Mouse (Mus musculus) adrenal gland, postnatal 10 days (tissue): ENCODE data around the gene AC161166.1. TPM values are rescaled to one million over a fixed set of nuclear protein-coding genes. Genes with fewer than 3 reads are reported as not detected.

Experiments
- DNase-seq: peaks from one replicate; pipeline ENCODE4 v3.0.0; 2021; ENCODE audit warnings: mixed read lengths
- long read RNA-seq, 2 experiments: library from polyadenylated mRNA; stranded (forward); transcript quantifications; one replicate each; pipeline ENCODE4 v2.0.0; 2021
- total RNA-seq, 2 experiments: library from RNA; stranded (reverse); gene quantifications; 2 replicates each; pipeline ENCODE4 v1.2.3; 2021

The AC161166.1 gene
- total RNA-seq = not detected
- long read RNA-seq, experiment 1 = 0 reads
- long read RNA-seq, experiment 2 = 0 reads

GRCm38 (mm10) chr7:24512355-24512754 is at the start of gene AC161166.1:
Gene AC161166.1, minus strand, starts transcription at chr7:24512455.
- no peak for DNase-seq

- no peak for DNase-seq
These were observed 49.2 kb upstream of the AC161166.1 start for GRCm38 (mm10) chr7:24561450-24561849.

- no peak for DNase-seq
These were observed 43.5 kb upstream of the AC161166.1 start for GRCm38 (mm10) chr7:24555786-24556185.

- DNase-seq = no peak
These were observed 39.9 kb upstream of the AC161166.1 start for GRCm38 (mm10) chr7:24551985-24552759.

GRCm38 (mm10) chr7:24547534-24548036 is 35.3 kb upstream of the AC161166.1 start:
- no peak for DNase-seq

GRCm38 (mm10) chr7:24546634-24547389 is 34.6 kb upstream of the AC161166.1 start:
- DNase-seq = peak; percentile 99

GRCm38 (mm10) chr7:24546068-24546614 is 33.9 kb upstream of the AC161166.1 start, which contains the start of the genes Pinlyp and Xrcc1:
Gene Pinlyp, minus strand, starts transcription at chr7:24546118.
Gene Xrcc1, plus strand, starts transcription at chr7:24546289.
- no peak for DNase-seq

- DNase-seq = no peak
These were observed 32.3 kb upstream of the AC161166.1 start for GRCm38 (mm10) chr7:24544506-24544905.

GRCm38 (mm10) chr7:24539686-24540085 is 27.4 kb upstream of the AC161166.1 start:
- no peak for DNase-seq

- DNase-seq = no peak
These were observed 26.4 kb upstream of the AC161166.1 start for GRCm38 (mm10) chr7:24538701-24539100.

GRCm38 (mm10) chr7:24538154-24538553 is 25.9 kb upstream of the AC161166.1 start:
- DNase-seq = peak; percentile 69

- DNase-seq = no peak
These were observed 25.3 kb upstream of the AC161166.1 start for GRCm38 (mm10) chr7:24537591-24537990.

- DNase-seq = no peak
These were observed 24.8 kb upstream of the AC161166.1 start for GRCm38 (mm10) chr7:24537081-24537480.

- no peak for DNase-seq
These were observed 22.0 kb upstream of the AC161166.1 start for GRCm38 (mm10) chr7:24534301-24534700.

GRCm38 (mm10) chr7:24533806-24534205 is 21.6 kb upstream of the AC161166.1 start:
- no peak for DNase-seq

- no peak for DNase-seq
These were observed 20.8 kb upstream of the AC161166.1 start for GRCm38 (mm10) chr7:24533031-24533571.

- peak; percentile 84 for DNase-seq
These were observed 19.1 kb upstream of the AC161166.1 start for GRCm38 (mm10) chr7:24531211-24531971.

GRCm38 (mm10) chr7:24530062-24530931 is 18.0 kb upstream of the AC161166.1 start, which contains the start of gene Irgq:
Gene Irgq, plus strand, starts transcription at chr7:24530689.
- peak; percentile 99 for DNase-seq

GRCm38 (mm10) chr7:24529580-24529979 is 17.3 kb upstream of the AC161166.1 start:
- no peak for DNase-seq

- DNase-seq = no peak
These were observed 16.6 kb upstream of the AC161166.1 start for GRCm38 (mm10) chr7:24528861-24529260.
